Mouse (Mus musculus): Measurements from ENCODE around the gene Cacna2d3. TPM values are rescaled to one million over a fixed set of nuclear protein-coding genes. Genes with fewer than 3 reads are reported as not detected.

The Cacna2d3 gene
- polyA plus RNA-seq, 1 experiment from 2014 or later = 0.06 TPM

DNA sequence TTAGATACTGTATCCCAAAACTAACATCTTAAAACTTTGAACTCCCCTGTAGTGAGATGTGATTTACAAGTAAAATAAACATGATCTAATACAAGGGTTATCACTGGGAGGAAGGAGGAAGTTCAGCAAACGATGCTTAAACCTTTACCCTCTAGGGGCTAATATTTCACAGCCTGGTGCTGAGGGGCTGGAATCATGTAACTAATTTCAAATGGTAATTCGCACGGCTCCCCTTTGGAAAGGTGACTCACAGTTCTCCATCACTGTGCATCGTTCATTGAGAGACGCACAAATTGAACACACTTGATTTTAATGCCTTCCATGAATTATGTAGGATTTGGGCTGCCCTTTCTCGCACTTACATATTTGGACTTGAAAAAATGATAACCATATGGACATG lies 767.6 kb downstream of the Cacna2d3 start:
- in situ Hi-C loops (cut with MboI; ENCODE audit: low pct_unique_long_range_greater_than_20kb) = loop anchor here (5.0 kb wide), 1 partner anchor 133 kb away; no protein-coding TSS in a partner anchor
- no peaks in the 10 kb centered on the region for H3K27me3 ChIP-seq
- ChIA-PET POLR2A (no interaction called here), CTCF (interaction anchor here (1.2 kb wide), 1 partner anchor 29 kb away, joined by 4 read pairs; no protein-coding TSS in a partner anchor)
- DNase-seq (ENCODE audit: low read depth, low spot score) (no peak), ATAC-seq (no peak)
- TF ChIP-seq CTCF (IDR thresholded peaks at IDR 0.05) = no peak

DNA sequence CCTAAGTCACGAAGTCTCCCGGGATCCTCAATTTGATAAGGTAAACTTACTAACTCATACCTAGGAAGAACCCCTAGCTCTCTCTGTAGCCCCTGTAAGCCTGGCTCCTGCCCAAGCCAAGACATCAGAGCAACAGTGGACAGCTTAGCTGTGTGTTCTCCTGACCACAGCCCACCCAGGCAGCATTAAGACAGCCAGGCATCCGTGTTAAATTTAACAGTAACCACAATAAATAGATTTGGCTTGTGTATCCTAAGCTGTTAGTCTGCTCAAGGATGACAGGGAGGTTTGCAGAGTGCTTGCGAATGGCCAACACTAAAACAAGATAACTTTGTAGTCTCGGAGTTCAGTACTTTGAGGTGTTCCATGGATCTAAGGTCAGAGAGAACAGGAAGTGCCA lies 768.3 kb downstream of the Cacna2d3 start:
- H3K27me3 ChIP-seq = no peaks in the 10 kb centered on the region
- ChIA-PET CTCF (interaction anchor here (1.2 kb wide), 1 partner anchor 30 kb away, joined by 4 read pairs; no protein-coding TSS in a partner anchor), POLR2A (no interaction called here)
- in situ Hi-C loops (cut with MboI; ENCODE audit: low pct_unique_long_range_greater_than_20kb) = loop anchor here (5.0 kb wide), 1 partner anchor 134 kb away; no protein-coding TSS in a partner anchor
- DNase-seq (ENCODE audit: low read depth, low spot score) (no peak), ATAC-seq (peak; percentile 67)
- TF ChIP-seq CTCF (IDR thresholded peaks at IDR 0.05) = no peak

DNA sequence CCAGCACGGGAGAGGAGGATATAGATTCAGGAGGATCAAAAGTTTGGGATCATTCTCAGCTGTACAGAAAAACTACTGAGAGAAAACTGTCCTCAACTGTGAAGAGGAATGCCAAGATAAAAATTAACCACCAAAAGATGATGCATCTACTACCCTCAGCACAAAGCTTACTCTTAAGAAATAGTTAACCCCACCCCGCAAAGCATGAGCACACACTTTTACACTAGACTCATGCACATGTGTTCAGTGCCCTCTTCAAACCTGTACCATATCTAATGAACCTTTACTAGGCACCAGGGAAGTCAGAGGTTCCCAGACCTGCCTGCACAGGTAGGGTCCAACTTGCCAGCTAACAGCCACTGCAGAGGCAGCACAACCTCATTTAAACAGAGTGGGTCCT lies 771.2 kb downstream of the Cacna2d3 start:
- DNase-seq (ENCODE audit: low read depth, low spot score) (no peak), ATAC-seq (no peak)
- CTCF ChIA-PET = interaction anchor here (0.7 to 1.6 kb wide), 6 partner anchors 17 to 283 kb away, joined by 3 to 5 read pairs (median 4); no protein-coding TSS in a partner anchor
- in situ Hi-C loops (cut with MboI; ENCODE audit: low pct_unique_long_range_greater_than_20kb) = loop anchor here (5.0 kb wide), 1 partner anchor 137 kb away; no protein-coding TSS in a partner anchor
- no peak for TF ChIP-seq CTCF (IDR thresholded peaks at IDR 0.05)
- no peaks in the 10 kb centered on the region for H3K27me3 ChIP-seq
- POLR2A ChIA-PET = no interaction called here

DNA sequence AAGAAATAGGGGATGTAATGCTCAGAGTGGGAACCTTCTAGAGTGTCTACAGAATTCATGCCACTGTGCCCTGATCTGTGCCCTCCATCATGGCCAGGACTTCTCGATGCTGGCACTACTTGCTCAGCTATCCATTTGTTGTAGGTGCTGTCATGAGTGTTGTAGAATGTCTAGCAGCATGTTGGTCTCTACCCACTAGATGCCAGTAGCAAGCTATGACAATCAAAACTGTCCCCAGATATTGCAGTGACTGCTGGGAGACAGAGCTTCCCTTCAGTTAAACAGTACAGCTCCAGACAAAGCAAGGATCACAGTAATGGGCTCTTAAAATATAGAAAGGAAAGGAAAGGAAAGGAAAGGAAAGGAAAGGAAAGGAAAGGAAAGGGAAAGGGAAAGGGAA lies 771.9 kb downstream of the Cacna2d3 start:
- DNase-seq (ENCODE audit: low read depth, low spot score) = no peak
- no peak for ATAC-seq
- no peaks in the 10 kb centered on the region for H3K27me3 ChIP-seq
- CTCF ChIA-PET = interaction anchor here (0.7 to 1.6 kb wide), 9 partner anchors 8 to 282 kb away, joined by 3 to 5 read pairs (median 4); no protein-coding TSS in a partner anchor
- POLR2A ChIA-PET = no interaction called here
- TF ChIP-seq CTCF (IDR thresholded peaks at IDR 0.05) = peak; percentile 59
- in situ Hi-C loops (cut with MboI; ENCODE audit: low pct_unique_long_range_greater_than_20kb) = loop anchor here (5.0 kb wide), 1 partner anchor 138 kb away; no protein-coding TSS in a partner anchor

GRCm38 (mm10) chr14:28948019-28948850 lies 773.4 kb downstream of the Cacna2d3 start:
- peaks cover 5% of the 10 kb centered on the region for H3K27me3 ChIP-seq
- DNase-seq (ENCODE audit: low read depth, low spot score) (no peak), ATAC-seq (no peak)
- no peak for TF ChIP-seq CTCF (IDR thresholded peaks at IDR 0.05)
- in situ Hi-C loops (cut with MboI; ENCODE audit: low pct_unique_long_range_greater_than_20kb) = no loop called here
- ChIA-PET CTCF (no interaction called here), POLR2A (no interaction called here)

GRCm38 (mm10) chr14:28932746-28933293 lies 788.8 kb downstream of the Cacna2d3 start:
- in situ Hi-C loops (cut with MboI; ENCODE audit: low pct_unique_long_range_greater_than_20kb) = no loop called here
- no peak for ATAC-seq
- TF ChIP-seq CTCF (IDR thresholded peaks at IDR 0.05) = no peak
- DNase-seq (ENCODE audit: low read depth, low spot score) = no peak
- POLR2A ChIA-PET = no interaction called here
- no peaks in the 10 kb centered on the region for H3K27me3 ChIP-seq
- CTCF ChIA-PET = no interaction called here

- ChIA-PET POLR2A (no interaction called here), CTCF (no interaction called here)
- no peaks in the 10 kb centered on the region for H3K27me3 ChIP-seq
- DNase-seq (ENCODE audit: low read depth, low spot score) = no peak
- in situ Hi-C loops (cut with MboI; ENCODE audit: low pct_unique_long_range_greater_than_20kb) = no loop called here
- ATAC-seq = no peak
- no peak for TF ChIP-seq CTCF (IDR thresholded peaks at IDR 0.05)
These were observed 798.3 kb downstream of the Cacna2d3 start for GRCm38 (mm10) chr14:28923180-28923961.

GRCm38 (mm10) chr14:28918871-28919270 lies 802.8 kb downstream of the Cacna2d3 start:
- peaks cover 4% of the 10 kb centered on the region for H3K27me3 ChIP-seq
- in situ Hi-C loops (cut with MboI; ENCODE audit: low pct_unique_long_range_greater_than_20kb) = no loop called here
- DNase-seq (ENCODE audit: low read depth, low spot score) (no peak), ATAC-seq (no peak)
- ChIA-PET POLR2A (no interaction called here), CTCF (no interaction called here)
- TF ChIP-seq CTCF (IDR thresholded peaks at IDR 0.05) = no peak

- ChIA-PET POLR2A (no interaction called here), CTCF (interaction anchor here (1.1 kb wide), 1 partner anchor 8 kb away, joined by 4 read pairs; no protein-coding TSS in a partner anchor)
- no peak for ATAC-seq
- in situ Hi-C loops (cut with MboI; ENCODE audit: low pct_unique_long_range_greater_than_20kb) = no loop called here
- peaks cover 4% of the 10 kb centered on the region for H3K27me3 ChIP-seq
- DNase-seq (ENCODE audit: low read depth, low spot score) = no peak
- TF ChIP-seq CTCF (IDR thresholded peaks at IDR 0.05) = no peak
These were observed 806.7 kb downstream of the Cacna2d3 start for GRCm38 (mm10) chr14:28915004-28915403.

- no peak for TF ChIP-seq CTCF (IDR thresholded peaks at IDR 0.05)
- in situ Hi-C loops (cut with MboI; ENCODE audit: low pct_unique_long_range_greater_than_20kb) = no loop called here
- no peaks in the 10 kb centered on the region for H3K27me3 ChIP-seq
- DNase-seq (ENCODE audit: low read depth, low spot score) = no peak
- no peak for ATAC-seq
- ChIA-PET CTCF (no interaction called here), POLR2A (no interaction called here)
These were observed 814.0 kb downstream of the Cacna2d3 start for GRCm38 (mm10) chr14:28907659-28908058.
